Mouse (Mus musculus) stomach, postnatal 0 days (tissue): ENCODE results near the gene 4930595M18Rik. TPM values are rescaled to one million over a fixed set of nuclear protein-coding genes. Genes with fewer than 3 reads are reported as not detected.

ENCODE experiments used
- ATAC-seq: fragments of 200-750 bp; cut with Nextera tagmentation; 2 replicates; pipeline ENCODE4 v1.8.0; 2017; ENCODE audit not compliant: low FRiP score, low TSS enrichment
- DNase-seq: peaks from one replicate; pipeline ENCODE4 v3.0.0-alpha.2; 2016; ENCODE audit warnings: low spot score
- H3K27ac ChIP-seq: fragments of 300-500 bp; sonication (generic); replicated peaks from 2 replicates; pipeline ENCODE4 v1.5.1; 2014; ENCODE audit warnings: mild to moderate bottlenecking, control low read depth
- H3K27me3 ChIP-seq: fragments of 300-500 bp; sonication (generic); 2 replicates; pipeline ENCODE4 v1.6.1; 2014; ENCODE audit warnings: low read length; ENCODE audit not compliant: control insufficient read depth, insufficient read depth
- H3K36me3 ChIP-seq: fragments of 300-500 bp; sonication (generic); 2 replicates; pipeline ENCODE4 v1.6.1; 2014; ENCODE audit warnings: low read length, mixed read lengths; ENCODE audit not compliant: control insufficient read depth, insufficient read depth
- H3K4me1 ChIP-seq: fragments of 300-500 bp; sonication (generic); replicated peaks from 2 replicates; pipeline ENCODE4 v1.6.1; 2014; ENCODE audit warnings: antibody characterized with exemption; ENCODE audit not compliant: control insufficient read depth, insufficient read depth
- H3K4me2 ChIP-seq: fragments of 300-500 bp; sonication (generic); replicated peaks from 2 replicates; pipeline ENCODE4 v1.6.1; 2014; ENCODE audit warnings: low read depth, mild to moderate bottlenecking, control low read depth, moderate library complexity
- H3K4me3 ChIP-seq: fragments of 300-500 bp; sonication (generic); 2 replicates; pipeline ENCODE4 v1.5.1; 2014; ENCODE audit warnings: low read depth, low read length, control low read depth
- H3K9ac ChIP-seq: fragments of 300-500 bp; sonication (generic); 2 replicates; pipeline ENCODE4 v1.6.1; 2014; ENCODE audit warnings: mild to moderate bottlenecking, low read length, control low read depth, mixed read lengths
- H3K9me3 ChIP-seq: fragments of 300-500 bp; sonication (generic); 2 replicates; pipeline ENCODE4 v1.6.1; 2016; ENCODE audit warnings: low read length; ENCODE audit not compliant: control insufficient read depth
- CTCF ChIP-seq: IDR thresholded peaks from 2 replicates; pipeline ENCODE4 v1.5.1; 2016; ENCODE audit warnings: antibody characterized with exemption, low read depth, mild to moderate bottlenecking, moderate library complexity
- EP300 ChIP-seq: optimal IDR thresholded peaks from 2 replicates; pipeline ENCODE3; 2016; ENCODE audit warnings: antibody characterized with exemption
- WGBS: fragments of 180-500 bp; shearing (Covaris S2); extraction: QIAGEN DNeasy Blood & Tissue Kit; methylation state at CpG from one replicate; pipeline ENCODE4 v1.1.7; 2014; 5-methylcytosine and 5-hydroxymethylcytosine counted together
- polyA plus RNA-seq: library from polyadenylated mRNA; unstranded; fragments of >200 nt; fragmentation: Nextera tagmentation; extraction: Ambion mirVana; gene quantifications from 2 replicates; pipeline ENCODE4 v1.2.1, GENCODE M21; 2015

Gene 4930595M18Rik
- polyA plus RNA-seq: not detected in 2 replicates

DNA sequence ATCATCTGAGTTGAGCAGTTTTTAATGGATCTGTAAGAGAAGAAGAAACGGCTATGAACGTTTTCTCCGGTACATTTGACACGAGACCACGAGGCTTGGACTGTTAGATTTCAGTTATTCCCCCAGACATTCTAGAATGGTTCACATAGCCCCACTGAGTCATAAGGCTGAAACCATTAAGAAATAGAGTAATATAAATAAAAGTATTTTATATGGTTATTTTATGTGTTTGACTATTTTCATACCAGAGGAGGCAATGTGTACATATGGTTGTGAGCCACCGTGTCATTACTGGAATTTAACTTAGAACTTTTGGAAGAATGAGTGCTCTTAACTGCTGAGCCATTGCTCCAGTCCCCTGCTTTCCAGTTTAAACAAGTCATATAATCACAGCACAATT, at the start of gene 4930595M18Rik:
Gene 4930595M18Rik, minus strand, starts transcription at position 101 of the 400 bp plus-strand sequence.
- TF ChIP-seq CTCF (no peak), EP300 (no peak)
- H3K9ac ChIP-seq: no peak within 1 kb of the TSS
- H3K36me3 ChIP-seq: no peaks in the 10 kb centered on the region
- H3K27me3 ChIP-seq: no peaks in the 10 kb centered on the region
- no peak within 1 kb of the TSS for H3K27ac ChIP-seq
- WGBS: 92% methylated on average over 6 of the region's 6 CpGs
- no peak within 1 kb of the TSS for H3K4me2 ChIP-seq
- no peak within 1 kb of the TSS for H3K4me3 ChIP-seq
- no peak for ATAC-seq
- H3K4me1 ChIP-seq: no peaks in the 10 kb centered on the region
- DNase-seq: no peak
- no peaks in the 10 kb centered on the region for H3K9me3 ChIP-seq

DNA sequence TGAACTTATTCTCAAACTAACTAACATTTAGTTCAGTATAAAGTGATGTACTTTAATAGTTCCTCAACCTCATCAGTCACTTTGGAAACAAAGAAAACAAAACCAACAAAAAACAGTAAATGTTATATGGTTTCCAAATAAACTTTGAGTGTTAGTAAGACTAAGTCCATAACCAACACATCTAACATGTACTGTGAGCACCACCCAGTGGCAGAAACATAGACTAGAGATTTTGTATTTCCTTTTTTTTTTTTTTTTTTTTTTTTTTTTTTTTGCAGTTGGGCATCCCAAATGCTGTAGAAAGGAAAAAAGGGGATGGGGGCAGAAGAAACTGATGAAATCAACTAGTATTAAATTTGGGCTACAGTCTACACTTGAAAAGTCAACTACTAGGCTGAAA, 14.6 kb upstream of the 4930595M18Rik start:
- Histone ChIP-seq H3K9me3 (no peaks in the 10 kb centered on the region), H3K4me3 (no peak overlapping the region), H3K36me3 (no peaks in the 10 kb centered on the region), H3K27me3 (no peaks in the 10 kb centered on the region), H3K9ac (no peak overlapping the region), H3K4me2 (no peak overlapping the region), H3K27ac (no peak overlapping the region), H3K4me1 (no peaks in the 10 kb centered on the region)
- TF ChIP-seq CTCF (peak; percentile 53), EP300 (no peak)
- ATAC-seq: no peak
- no peak for DNase-seq
